Mouse (Mus musculus) gastrocnemius, postnatal 10 days (tissue): Measurements from ENCODE around the gene Obsl1. TPM values are rescaled to one million over a fixed set of nuclear protein-coding genes. Genes with fewer than 3 reads are reported as not detected.
A peak's percentile ranks its signal among the peaks of the same experiment; 100 is the strongest.

Experiments used
- DNase-seq: peaks from one replicate; pipeline ENCODE4 v3.0.0; 2021; ENCODE audit warnings: mixed read lengths
- total RNA-seq, 2 experiments: library from RNA; stranded (reverse); gene quantifications; 2 replicates each; pipeline ENCODE4 v1.2.3; 2021

Gene Obsl1
- total RNA-seq, 2 experiments from 2014 or later = 107 to 122 TPM

DNA sequence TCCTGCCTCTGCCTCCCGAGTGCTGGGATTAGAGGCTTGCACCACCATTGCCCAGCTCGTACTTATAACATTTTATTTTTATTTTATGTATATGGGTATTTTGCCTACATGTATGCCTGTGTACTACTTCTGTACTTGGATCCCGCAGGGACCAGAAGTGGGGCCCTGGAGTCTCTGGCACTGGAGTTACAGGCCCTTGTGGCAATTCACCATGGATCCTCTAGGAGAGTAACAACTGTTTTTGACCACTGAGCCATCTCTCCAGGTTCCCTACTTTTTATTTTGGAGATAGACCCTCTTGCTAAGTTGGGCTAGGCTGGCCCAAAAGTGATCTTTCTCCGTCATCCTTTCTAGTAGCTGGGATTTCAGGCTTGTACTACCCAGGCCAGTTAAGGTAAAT, 12.2 kb upstream of the Obsl1 start:
- no peak for DNase-seq

DNA sequence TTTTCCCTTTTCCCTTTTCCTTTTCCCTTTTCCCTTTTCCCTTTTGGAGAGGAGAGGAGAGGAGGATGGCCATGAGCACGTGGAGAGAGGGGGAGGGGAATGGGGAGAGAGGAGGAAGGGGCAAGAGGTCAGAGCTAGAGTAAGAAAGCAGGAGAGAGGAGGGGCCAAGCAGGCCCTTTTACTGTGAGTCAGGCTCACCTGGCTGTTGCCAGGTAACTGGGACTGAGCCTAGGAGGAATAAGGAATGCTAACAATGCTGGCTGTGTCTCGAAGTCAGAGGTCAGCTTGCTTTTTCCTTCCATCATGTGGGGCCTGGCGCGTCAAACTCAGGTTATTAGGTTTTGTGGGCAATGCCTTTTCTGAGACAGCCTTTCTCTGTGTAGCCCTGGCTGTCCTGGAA, 11.7 kb upstream of the Obsl1 start:
- DNase-seq = no peak

DNA sequence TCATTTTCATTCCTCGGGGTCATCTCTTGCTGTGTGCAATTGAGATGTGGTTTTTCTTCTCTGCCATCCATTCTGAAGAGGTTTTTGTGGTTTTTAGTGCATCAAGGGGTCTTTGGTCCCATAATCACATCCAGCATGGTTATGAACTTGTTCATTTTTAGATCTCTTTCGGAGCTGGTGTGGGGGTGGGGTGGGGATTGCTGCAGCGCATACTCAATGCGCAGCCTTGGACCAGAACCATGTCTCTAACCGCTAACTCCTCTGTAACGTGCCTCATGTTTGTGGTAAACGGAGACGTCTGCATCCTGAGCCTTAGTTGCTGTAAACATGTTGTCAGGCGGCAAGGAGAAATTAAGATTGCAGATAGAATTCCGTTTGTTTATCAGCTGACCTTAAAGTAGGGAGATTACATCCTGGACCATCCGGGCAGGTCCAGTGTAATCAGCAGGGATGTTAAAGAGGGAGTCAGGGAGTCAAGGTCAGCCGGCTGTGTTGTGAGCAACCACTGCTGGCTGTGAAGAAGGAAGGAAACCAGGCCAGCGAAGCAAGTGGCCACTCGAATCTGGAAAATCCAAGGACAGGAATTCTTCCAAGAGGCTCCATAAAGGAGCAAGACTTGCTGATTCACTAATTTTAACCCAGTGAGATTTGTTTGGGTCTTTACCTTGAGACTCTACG, 10.6 kb upstream of the Obsl1 start:
- DNase-seq = no peak

- DNase-seq = no peak
Measured at GRCm38 (mm10) chr1:75512550-75512949, 6.3 kb upstream of the Obsl1 start.

DNA sequence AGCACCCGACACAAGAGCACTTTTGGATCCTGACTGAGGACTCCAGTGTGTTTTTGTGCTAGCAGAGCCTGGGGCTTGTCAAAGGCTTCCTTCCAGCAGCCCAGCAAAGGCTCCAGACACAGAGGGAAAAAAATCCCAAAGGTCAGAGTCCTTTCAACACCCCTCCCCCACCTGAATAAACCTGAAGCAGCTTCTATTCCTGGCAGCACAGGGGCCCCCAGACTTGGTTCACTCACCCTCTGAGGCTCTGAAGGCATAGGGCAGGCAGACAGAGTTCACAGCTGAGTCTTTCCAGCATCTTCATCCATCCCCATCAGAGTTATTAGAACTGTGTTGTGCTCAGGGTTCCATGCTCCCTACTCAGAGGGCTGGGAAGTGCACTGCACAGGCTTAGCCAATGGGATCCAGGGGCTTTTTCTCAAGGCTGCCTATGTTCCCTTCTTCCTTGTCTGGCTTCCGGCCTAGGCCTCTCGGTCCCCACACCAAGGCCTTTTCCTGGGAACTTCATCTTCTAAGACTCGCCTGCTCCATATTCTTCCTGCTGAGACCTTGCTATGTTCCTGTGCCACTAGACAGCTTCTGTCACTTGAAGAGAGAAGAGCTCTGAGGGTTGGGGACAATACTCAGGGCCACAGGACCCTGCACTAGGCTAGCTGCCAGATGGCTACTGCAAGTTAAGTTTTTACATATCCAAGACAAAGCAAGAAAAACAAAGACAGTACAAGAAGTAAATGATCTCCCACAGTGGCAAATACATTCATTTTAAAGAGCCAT, 5.4 kb upstream of the Obsl1 start:
- DNase-seq = no peak

GRCm38 (mm10) chr1:75510154-75510553, 3.9 kb upstream of the Obsl1 start:
- no peak for DNase-seq

- no peak for DNase-seq
Measured at GRCm38 (mm10) chr1:75509586-75509985, 3.3 kb upstream of the Obsl1 start.

DNA sequence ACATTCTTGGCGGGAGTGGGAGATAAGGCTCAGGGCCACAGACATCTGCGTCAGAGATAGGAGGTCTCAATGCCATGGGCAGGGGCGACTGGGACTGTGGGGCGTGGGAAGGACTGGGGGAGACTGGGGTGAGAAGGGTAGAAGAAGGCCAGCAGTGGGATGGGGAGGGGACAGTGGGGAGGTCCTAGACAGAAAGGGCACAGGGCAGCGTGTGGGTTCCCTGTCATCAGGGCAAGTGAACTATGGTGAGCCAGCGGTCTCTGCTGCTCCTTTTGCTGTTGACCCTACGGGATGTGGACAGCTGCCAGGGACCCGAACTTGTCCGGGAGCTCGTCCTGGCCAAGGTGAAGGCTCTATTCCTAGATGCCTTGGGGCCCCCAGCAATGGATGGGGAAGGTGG, 754 bp upstream of the Obsl1 start, which contains the start of gene Inha:
Inha (plus strand) TSS at position 72 of the 400 bp plus-strand sequence.
- DNase-seq = no peak

GRCm38 (mm10) chr1:75505159-75505955, 895 bp downstream of the Obsl1 start:
- peak; percentile 77 for DNase-seq

DNA sequence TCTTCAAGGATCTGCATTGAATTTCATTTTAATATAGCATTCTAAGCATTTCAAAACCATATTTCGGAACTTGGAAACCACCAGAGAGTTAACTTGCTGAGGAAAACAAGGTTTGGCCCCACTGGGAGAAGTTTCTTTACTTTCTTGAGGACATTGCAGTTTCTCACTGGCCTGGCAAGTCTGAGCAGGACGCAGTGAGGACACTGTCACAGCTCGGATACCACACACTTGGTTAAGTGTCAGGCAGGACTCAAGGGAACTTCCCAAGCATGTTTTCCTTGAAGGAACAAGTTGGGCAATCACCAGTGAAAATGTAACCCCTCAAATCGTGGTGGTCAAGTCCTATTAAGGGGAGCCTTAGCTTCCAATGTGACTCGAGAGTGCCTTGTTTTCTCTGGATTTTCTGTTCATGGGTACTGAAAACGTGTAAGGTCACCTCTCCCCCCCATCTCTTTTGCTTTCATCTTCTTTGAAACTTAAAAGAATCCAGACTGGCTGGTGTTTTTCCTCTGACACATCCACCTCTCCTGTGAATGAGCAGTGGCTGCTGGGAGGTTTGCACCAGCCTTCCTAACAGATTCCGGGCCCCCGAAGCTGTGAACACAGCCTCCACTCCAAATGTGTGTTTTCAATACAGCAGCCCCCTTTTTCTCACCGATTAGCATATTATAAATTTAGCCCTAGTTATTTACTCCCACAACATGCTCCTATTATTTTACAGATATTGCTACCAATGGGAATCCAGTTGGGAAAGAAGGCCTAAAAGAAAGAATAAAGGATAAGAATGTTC, 1.8 kb downstream of the Obsl1 start:
- no peak for DNase-seq

DNA sequence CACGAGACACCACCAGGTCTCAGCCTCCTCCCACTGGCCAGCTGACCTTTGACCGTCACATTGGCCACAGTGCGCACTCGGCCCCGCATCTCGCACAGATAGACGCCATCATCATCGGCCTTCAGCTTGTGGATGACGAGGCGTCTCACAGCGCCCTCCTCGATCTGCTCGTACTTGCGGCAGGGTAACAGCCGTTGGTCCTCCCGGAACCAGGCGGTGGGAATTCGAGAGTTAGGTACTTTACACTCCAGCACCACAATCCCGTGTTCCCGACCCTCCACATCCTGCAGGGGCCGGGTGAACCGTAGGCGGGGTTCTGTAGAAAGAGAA, 2.6 kb downstream of the Obsl1 start:
- no peak for DNase-seq

DNA sequence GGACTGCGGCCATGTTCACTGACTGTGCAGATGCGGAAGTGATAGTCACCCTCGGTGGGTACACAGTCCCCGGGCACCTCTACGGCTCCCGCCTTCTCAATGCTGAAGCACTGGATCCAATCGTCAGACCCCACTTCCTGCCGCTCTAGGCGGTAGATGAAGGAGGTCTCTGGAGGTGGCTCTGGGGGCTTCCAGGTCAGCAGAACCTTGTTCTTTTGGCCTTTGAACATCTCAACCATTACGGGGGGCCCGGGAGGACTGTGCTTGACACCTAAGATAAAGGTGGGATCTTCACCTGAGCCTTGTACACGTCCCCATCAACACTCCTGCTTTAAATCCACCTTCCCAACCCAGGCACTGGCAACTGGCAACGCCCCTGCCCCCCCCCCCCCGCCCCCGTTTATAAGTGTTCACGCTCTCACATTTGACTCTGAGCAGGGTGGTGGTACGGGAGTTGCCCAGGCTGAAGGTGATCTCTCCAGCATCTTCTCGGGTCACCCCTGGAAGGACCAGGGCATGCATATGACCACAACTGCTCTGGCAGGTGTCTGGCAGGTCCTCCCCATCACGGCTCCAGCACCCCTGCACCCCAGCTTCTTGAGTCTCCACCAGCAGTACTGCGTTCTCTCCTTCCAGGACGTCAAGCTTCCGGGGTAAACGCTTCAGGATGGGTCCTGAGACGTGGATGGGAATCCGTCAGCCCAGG, 3.2 kb downstream of the Obsl1 start:
- DNase-seq = no peak

DNA sequence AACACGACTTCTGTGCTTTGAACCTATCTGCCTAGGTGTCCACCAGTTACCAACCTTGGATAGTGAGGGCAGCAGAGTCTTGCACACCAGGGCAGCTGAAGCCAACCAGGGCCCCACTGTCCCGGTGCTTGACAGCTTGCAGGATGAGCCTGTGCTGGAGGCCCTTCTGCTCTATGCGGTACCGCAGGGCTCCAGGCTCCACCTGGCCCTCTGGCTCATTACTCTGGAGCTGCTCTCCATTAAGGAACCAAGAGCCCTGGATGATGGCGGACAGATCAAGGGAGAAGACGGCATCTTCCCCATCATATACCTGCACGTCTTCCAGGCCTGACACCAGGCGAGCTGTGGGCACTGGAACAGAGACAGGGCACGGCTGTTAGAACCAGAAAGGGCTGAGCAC, 4.3 kb downstream of the Obsl1 start:
- no peak for DNase-seq

GRCm38 (mm10) chr1:75499441-75499840, 6.8 kb downstream of the Obsl1 start:
- DNase-seq = no peak

- no peak for DNase-seq
Measured at GRCm38 (mm10) chr1:75498897-75499296, 7.4 kb downstream of the Obsl1 start.

DNA sequence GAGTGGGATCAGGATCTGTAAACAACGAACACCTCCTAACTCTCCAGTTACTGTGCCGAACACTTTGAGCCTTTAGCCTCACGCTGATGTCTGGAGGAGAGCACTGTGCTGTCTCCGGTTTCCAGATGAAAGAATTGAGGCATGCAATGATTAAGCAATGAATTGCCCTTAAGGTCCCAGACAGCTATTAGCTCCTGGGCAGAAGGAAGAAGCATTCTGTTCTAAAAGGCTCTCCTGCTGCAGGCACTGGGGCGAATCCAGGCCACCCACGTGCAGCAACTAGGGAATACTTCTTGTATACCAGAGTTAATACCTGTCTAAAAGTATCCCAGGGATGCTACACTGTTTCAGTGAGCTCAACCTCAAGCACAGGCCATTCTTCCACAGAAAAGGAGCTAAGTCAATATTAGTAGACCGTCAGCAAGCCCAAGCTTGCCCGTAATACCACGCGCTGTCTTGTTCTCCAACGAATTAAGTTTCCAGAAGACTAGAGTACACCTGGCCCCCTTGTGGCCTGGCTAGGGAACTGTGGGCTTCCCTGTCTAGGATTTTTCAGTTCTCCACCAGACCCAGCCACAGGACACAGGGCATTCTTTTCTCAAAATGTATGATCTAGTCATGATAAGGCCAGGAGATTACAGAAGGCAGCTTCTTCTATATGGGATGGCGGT, 11.2 kb downstream of the Obsl1 start:
- no peak for DNase-seq

GRCm38 (mm10) chr1:75492579-75493170, 13.6 kb downstream of the Obsl1 start:
- DNase-seq = no peak

GRCm38 (mm10) chr1:75490785-75491551, 15.3 kb downstream of the Obsl1 start:
- no peak for DNase-seq

GRCm38 (mm10) chr1:75487405-75488161, 18.7 kb downstream of the Obsl1 start:
- DNase-seq = peak; percentile 58
